Mouse (Mus musculus) heart, postnatal 0 days (tissue): ENCODE results near the gene Hdac5. TPM values are rescaled to one million over a fixed set of nuclear protein-coding genes. Genes with fewer than 3 reads are reported as not detected.

ENCODE experiments used
- ATAC-seq: fragments of 200-750 bp; cut with Nextera tagmentation; 2 replicates; pipeline ENCODE4 v1.8.0; 2017; ENCODE audit warnings: low read depth, moderate number of reproducible peaks, moderate library complexity; ENCODE audit not compliant: insufficient read depth
- DNase-seq: peaks from one replicate; pipeline ENCODE4 v3.0.0-alpha.2; 2016; ENCODE audit warnings: low spot score
- H3K27ac ChIP-seq: fragments of 300-500 bp; sonication (generic); 2 replicates; pipeline ENCODE4 v1.5.1; 2014; ENCODE audit warnings: low read depth, mild to moderate bottlenecking
- H3K27me3 ChIP-seq: fragments of 300-500 bp; sonication (generic); 2 replicates; pipeline ENCODE4 v1.6.1; 2014; ENCODE audit warnings: low read length, mixed read lengths; ENCODE audit not compliant: control insufficient read depth, insufficient read depth
- H3K36me3 ChIP-seq: fragments of 300-500 bp; sonication (generic); replicated peaks from 2 replicates; pipeline ENCODE4 v1.6.1; 2014; ENCODE audit warnings: low read length, mixed read lengths; ENCODE audit not compliant: control insufficient read depth, insufficient read depth
- H3K4me1 ChIP-seq: fragments of 300-500 bp; sonication (generic); 2 replicates; pipeline ENCODE4 v1.6.1; 2014; ENCODE audit warnings: antibody characterized with exemption; ENCODE audit not compliant: control insufficient read depth, insufficient read depth
- H3K4me2 ChIP-seq: fragments of 300-500 bp; sonication (generic); 2 replicates; pipeline ENCODE4 v1.6.1; 2014; ENCODE audit warnings: low read depth, mild to moderate bottlenecking, low read length, moderate library complexity
- H3K4me3 ChIP-seq: fragments of 300-500 bp; sonication (generic); 2 replicates; pipeline ENCODE4 v1.5.1; 2014; ENCODE audit warnings: low read depth, low read length
- H3K9ac ChIP-seq: fragments of 300-500 bp; sonication (generic); replicated peaks from 2 replicates; pipeline ENCODE4 v1.6.1; 2014; ENCODE audit warnings: low read depth, low read length, mixed read lengths
- H3K9me3 ChIP-seq: fragments of 300-500 bp; sonication (generic); replicated peaks from 2 replicates; pipeline ENCODE4 v1.6.1; 2016; ENCODE audit warnings: low read length; ENCODE audit not compliant: control insufficient read depth
- CTCF ChIP-seq: IDR thresholded peaks from 2 replicates; pipeline ENCODE4 v1.5.1; 2016; ENCODE audit warnings: antibody characterized with exemption, control low read depth, low read depth
- EP300 ChIP-seq: IDR thresholded peaks from 2 replicates; pipeline ENCODE4 v1.6.1; 2016; ENCODE audit warnings: antibody characterized with exemption, low read depth
- WGBS: fragments of 180-500 bp; shearing (Covaris S2); extraction: QIAGEN DNeasy Blood & Tissue Kit; methylation state at CpG from one replicate; pipeline ENCODE4 v1.1.7; 2014; 5-methylcytosine and 5-hydroxymethylcytosine counted together
- polyA plus RNA-seq: library from polyadenylated mRNA; unstranded; fragments of >200 nt; fragmentation: Nextera tagmentation; extraction: Ambion mirVana; gene quantifications from 2 replicates; pipeline ENCODE4 v1.2.1, GENCODE M21; 2015
- total RNA-seq: library from RNA; depleted of rRNA; stranded (reverse); fragments of >200 nt; gene quantifications from 2 replicates; pipeline ENCODE4 v1.2.3, GENCODE M21; 2014; ENCODE audit warnings: low replicate concordance

Gene Hdac5
- total and polyA plus RNA-seq, 2 experiments from 2014 or later = 51.4 to 287 TPM

DNA sequence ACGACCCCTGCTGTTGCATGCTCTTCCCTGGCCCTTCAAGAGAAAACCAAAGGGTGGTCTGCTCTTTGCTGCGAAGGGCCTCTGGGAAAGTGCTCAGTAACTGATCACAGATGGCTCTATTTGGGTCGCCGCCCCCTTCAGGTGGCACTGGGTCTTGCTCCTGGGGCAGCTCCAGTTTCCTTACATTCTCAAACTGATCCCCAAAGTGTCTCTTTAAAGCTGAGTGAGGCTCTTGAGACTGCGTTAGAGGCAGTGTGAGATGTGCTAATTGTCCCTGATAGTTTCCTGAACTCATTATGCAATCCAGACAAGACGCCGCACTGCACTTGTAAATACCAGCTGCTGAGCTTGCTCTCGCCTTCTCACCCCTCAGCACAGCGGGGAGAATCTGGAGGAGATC is 27.5 kb upstream of the Hdac5 start:
- Histone ChIP-seq H3K9me3 (no peaks in the 10 kb centered on the region), H3K4me3 (no peak overlapping the region), H3K27ac (no peak overlapping the region), H3K9ac (no peak overlapping the region), H3K27me3 (no peaks in the 10 kb centered on the region), H3K36me3 (peaks cover 28% of the 10 kb centered on the region), H3K4me1 (peaks cover 7% of the 10 kb centered on the region), H3K4me2 (no peak overlapping the region)
- DNase-seq (no peak), ATAC-seq (no peak)
- TF ChIP-seq CTCF (peak; percentile 43), EP300 (no peak)
- WGBS = 57% methylated on average over 8 of the region's 9 CpGs

DNA sequence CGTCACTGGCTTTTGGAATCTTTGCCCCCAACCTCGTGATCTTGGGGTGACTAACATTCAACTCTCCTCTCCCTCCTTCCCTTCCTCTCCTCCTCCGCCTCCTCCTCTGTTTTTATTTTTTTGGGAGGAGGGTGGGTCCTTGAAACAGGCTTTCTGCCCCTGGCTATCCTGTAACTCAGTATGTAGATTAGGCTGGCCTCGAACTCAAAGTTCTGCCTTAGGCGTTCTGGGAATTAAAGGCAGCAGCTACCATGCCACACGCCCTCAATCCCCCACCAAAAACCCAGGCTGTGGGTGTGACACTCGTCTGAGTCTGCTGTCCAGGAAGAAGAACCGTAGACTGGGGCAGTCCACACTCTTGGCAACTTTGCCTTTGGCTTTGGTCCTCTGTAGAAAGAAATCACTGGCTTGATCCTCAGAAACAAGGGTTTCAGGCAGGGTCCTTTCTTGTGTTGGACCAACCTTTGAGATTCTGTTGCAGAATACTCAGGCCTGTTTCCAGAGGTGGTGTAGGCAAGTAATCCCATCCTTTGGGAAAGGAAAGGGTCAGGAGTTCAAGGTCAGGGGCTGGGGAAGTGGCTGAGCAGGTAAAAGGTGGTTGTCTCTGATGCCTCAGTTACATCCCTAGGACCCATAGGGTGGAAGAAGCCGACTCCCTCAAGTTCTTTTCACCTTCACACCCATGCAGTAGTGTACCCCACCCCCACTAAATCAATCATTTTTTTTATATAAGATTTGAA is 19.6 kb upstream of the Hdac5 start:
- Histone ChIP-seq H3K4me2 (peak overlapping the region; percentile 99), H3K9me3 (no peaks in the 10 kb centered on the region), H3K9ac (peak overlapping the region; percentile 56; the same call in 1 of the 2 replicates), H3K36me3 (no peaks in the 10 kb centered on the region), H3K27ac (no peak overlapping the region), H3K27me3 (no peaks in the 10 kb centered on the region), H3K4me3 (peak overlapping the region; percentile 75), H3K4me1 (peaks cover 16% of the 10 kb centered on the region)
- WGBS = 11% methylated on average over 9 of the region's 9 CpGs
- TF ChIP-seq CTCF (no peak), EP300 (no peak)
- ATAC-seq = no peak
- no peak for DNase-seq

DNA sequence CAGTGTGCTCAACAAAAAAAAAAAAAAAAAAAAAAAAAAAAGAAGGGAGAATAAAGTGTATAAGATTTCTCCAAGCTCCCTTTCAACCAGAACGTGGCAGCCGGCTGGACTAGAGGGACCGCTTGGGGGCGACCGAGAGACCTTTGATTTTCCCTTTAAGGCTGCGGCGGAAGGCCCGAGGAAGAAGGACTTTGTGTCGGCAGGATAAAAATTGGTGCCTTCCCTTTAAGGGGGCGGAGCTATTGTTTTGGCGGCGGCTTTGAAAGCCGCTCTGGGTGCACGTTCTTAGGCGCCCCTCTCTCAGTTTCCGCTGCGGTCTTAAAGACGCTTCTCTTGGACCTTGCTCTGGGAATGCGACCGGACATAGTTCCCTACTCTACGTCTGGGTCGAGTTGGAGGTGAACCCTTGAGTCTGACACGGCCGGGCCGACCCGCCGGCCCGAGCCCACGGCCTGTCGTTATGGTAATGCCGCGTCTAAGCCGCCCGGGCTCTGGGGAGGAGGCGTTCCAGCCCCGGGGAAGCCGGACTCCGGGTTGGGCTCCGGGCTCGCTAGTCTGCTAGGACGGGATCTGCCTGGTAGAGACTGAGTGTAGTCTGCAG is 18.8 kb upstream of the Hdac5 start, which contains the start of gene BC030867:
Gene BC030867, plus strand, starts transcription at position 253 of the 601 bp plus-strand sequence.
- peak within 1 kb of the TSS; percentile 75 for H3K4me3 ChIP-seq
- H3K27me3 ChIP-seq = no peaks in the 10 kb centered on the region
- H3K36me3 ChIP-seq = no peaks in the 10 kb centered on the region
- TF ChIP-seq EP300 (peak; percentile 65), CTCF (peak; percentile 76)
- H3K4me2 ChIP-seq = peak within 1 kb of the TSS; percentile 99
- DNase-seq (peak; percentile 88), ATAC-seq (peak; percentile 63)
- peaks cover 13% of the 10 kb centered on the region for H3K4me1 ChIP-seq
- no peaks in the 10 kb centered on the region for H3K9me3 ChIP-seq
- H3K9ac ChIP-seq = peak within 1 kb of the TSS; percentile 56; the same call in 1 of the 2 replicates
- H3K27ac ChIP-seq = no peak within 1 kb of the TSS
- under 1% methylated on average over 41 of the region's 41 CpGs for WGBS

DNA sequence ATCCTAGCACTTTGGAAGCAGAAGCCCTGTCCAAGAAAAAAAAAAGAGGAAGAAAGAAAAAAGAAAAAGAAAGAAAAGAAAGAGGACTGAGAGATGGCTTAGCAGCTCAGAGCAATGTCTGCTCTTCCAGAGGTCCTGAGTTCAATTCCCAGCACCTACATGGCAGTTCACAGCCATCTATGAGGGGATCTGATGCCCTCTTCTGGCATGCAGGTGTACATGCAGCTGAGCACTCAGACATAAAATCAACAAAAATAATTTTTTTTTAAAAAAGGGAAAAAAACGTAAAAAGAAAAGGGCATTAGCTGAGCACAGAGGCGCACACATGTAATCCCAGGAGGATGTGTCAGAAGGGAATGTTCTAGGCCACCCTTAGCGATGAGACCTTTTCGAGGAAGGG is 16.9 kb upstream of the Hdac5 start:
- Histone ChIP-seq H3K36me3 (no peaks in the 10 kb centered on the region), H3K4me1 (peaks cover 13% of the 10 kb centered on the region), H3K9ac (no peak overlapping the region), H3K4me2 (no peak overlapping the region), H3K27ac (no peak overlapping the region), H3K4me3 (no peak overlapping the region), H3K27me3 (no peaks in the 10 kb centered on the region), H3K9me3 (no peaks in the 10 kb centered on the region; the same call in 1 of the 2 replicates)
- 0 out of 2 replicates have a peak, but pooled peaks have one; percentile 9 for TF ChIP-seq CTCF
- TF ChIP-seq EP300 = no peak
- no peak for ATAC-seq
- WGBS = 85% methylated on average over 4 of the region's 4 CpGs
- no peak for DNase-seq

DNA sequence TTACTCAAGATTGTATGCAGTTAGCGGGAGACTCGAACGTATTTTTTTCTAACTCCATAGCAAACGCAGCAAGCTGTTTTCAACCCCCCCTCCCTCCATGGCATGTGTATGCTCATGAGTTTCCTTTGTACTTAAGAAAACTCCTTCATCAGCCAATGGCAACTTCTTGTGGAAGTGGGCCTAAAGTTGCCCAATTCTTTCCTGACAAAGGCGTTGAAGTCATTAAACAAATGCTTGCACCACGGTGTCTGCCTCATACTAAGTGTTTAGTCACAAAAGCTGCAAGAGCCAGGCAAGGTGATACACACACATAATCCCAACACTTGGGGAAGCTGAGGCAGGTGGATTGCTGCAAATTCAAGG is 16.3 kb upstream of the Hdac5 start:
- peaks cover 13% of the 10 kb centered on the region for H3K4me1 ChIP-seq
- H3K27ac ChIP-seq = no peak overlapping the region
- no peaks in the 10 kb centered on the region for H3K36me3 ChIP-seq
- ATAC-seq (no peak), DNase-seq (no peak)
- no peak overlapping the region for H3K4me3 ChIP-seq
- TF ChIP-seq CTCF = no peak
- TF ChIP-seq EP300 = no peak
- 82% methylated on average over 6 of the region's 6 CpGs for WGBS
- H3K4me2 ChIP-seq = no peak overlapping the region
- no peaks in the 10 kb centered on the region; the same call in 1 of the 2 replicates for H3K9me3 ChIP-seq
- no peaks in the 10 kb centered on the region for H3K27me3 ChIP-seq
- no peak overlapping the region for H3K9ac ChIP-seq
